Mouse (Mus musculus): ENCODE data around the gene Olfr969. TPM values are rescaled to one million over a fixed set of nuclear protein-coding genes. Genes with fewer than 3 reads are reported as not detected.
"Not testable (repeated sequence)": the region's sequence is repeated elsewhere in the genome, so short reads cannot be mapped to it uniquely, and the experiment has no call there.

Olfr969 gene
- polyA plus RNA-seq (2012; rRNA removed) = not detected in 2 replicates

DNA sequence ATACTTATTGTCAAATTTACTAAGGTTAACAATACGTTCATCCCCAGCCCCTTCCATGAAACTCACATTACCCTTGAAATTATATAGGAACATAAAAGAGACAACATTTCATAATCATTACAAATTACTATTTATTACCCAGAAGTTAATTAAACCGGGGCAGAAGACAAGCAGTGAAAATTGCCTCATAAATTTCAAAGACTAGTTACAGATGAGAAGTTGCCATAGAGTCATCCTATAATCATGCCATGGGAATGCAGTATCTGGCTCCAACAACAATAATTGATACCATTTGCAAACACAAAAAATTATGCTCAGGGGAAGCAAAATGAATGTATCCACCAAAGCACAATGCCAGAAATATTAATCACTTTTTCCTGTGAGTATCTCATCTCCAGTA is at the start of gene Olfr969:
Olfr969 (plus strand) TSS at position 388 of the 400 bp plus-strand sequence.
- TF ChIP-seq POLR2A (IDR thresholded peaks at IDR 0.05; ENCODE audit: extremely low read depth, insufficient read depth, low read length) (no peak), CTCF (IDR thresholded peaks at IDR 0.05; ENCODE audit: extremely low read depth, insufficient read depth, low read length) (no peak)
- Histone ChIP-seq H3K4me3 (ENCODE audit: insufficient read depth, low read length) (no peak within 1 kb of the TSS), H3K4me1 (ENCODE audit: control insufficient read depth, insufficient read depth, low read length) (no peaks in the 10 kb centered on the region), H3K27ac (ENCODE audit: insufficient read depth, low read length) (no peak within 1 kb of the TSS)

DNA sequence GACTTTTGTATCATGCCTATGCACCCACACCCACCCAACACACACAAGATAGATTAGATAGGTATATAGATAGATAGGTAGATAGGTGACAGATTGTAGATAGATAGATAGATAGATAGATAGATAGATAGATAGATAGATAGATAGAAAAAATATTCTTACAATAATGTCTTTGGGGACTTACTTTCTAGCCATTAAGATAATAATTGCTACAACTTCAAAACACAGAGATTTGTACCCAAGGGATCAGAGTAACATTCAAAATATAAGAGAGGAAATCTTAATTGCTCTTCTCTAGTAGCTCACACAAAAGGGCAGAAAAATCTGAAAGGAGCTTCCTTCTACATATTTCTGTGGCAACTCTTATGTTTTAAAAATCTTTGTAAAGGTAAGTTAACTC is 44.8 kb upstream of the Olfr969 start, which contains the start of gene Olfr967:
Olfr967 (plus strand) TSS at position 301 of the 400 bp plus-strand sequence.
- no peak for TF ChIP-seq CTCF (IDR thresholded peaks at IDR 0.05; ENCODE audit: extremely low read depth, insufficient read depth, low read length)
- TF ChIP-seq POLR2A (IDR thresholded peaks at IDR 0.05; ENCODE audit: extremely low read depth, insufficient read depth, low read length) = no peak
- no peak within 1 kb of the TSS for H3K4me3 ChIP-seq (ENCODE audit: insufficient read depth, low read length)

DNA sequence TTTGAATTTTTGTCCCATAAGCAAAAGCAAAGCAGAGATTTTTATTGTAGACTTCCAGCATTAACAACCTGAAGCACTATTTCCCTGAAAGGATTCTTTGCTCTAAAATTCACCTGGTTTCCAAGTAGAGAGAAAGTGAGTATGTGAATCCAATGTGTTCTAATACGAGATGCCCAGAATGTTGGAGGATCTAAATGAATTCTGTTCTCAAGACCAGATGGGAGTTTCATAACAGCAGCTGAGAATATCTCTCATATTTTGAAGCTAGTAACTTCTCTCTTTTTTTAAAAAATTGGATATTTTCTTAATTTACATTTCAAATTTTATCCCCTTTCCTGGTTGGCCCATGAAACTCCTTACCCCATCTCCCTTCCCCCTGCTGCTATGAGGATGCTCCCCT is 44.3 kb upstream of the Olfr969 start:
- 0 out of 2 replicates have a peak overlapping the region, but pooled peaks have one; percentile 77 for H3K27ac ChIP-seq (ENCODE audit: insufficient read depth, low read length)
- H3K4me1 ChIP-seq (ENCODE audit: control insufficient read depth, insufficient read depth, low read length) = no peaks in the 10 kb centered on the region
- no peak for TF ChIP-seq CTCF (IDR thresholded peaks at IDR 0.05; ENCODE audit: extremely low read depth, insufficient read depth, low read length)
- TF ChIP-seq POLR2A (IDR thresholded peaks at IDR 0.05; ENCODE audit: extremely low read depth, insufficient read depth, low read length) = no peak
- no peak overlapping the region for H3K4me3 ChIP-seq (ENCODE audit: insufficient read depth, low read length)

More for the DNA sequence above, 44.8 kb upstream of the Olfr969 start, which contains the start of gene Olfr967:
- Histone ChIP-seq H3K4me1 (ENCODE audit: control insufficient read depth, insufficient read depth, low read length) (no peaks in the 10 kb centered on the region), H3K27ac (ENCODE audit: insufficient read depth, low read length) (peak within 1 kb of the TSS; percentile 77; the same call in 1 of the 2 replicates)

DNA sequence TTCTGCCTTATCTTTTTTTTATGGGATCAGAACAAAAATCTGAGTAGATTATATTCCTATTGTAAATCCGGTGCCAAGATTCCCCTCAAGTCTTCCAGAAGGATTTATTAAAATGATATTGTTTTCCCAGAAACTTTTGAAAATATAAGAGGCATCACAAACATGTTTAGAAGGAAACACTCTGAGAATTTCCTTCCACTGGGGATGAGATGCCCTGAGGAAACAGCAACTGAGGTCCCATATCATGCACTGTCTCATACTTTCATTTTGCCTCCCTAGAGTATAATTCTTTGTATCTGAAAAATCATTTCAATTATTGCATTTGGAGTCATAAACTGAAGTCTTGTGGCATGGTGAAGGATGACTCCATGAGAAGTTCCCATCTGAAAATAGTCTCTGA is 7.6 kb upstream of the Olfr969 start, which contains the start of gene Olfr968:
Olfr968 (minus strand) TSS at position 101 of the 400 bp plus-strand sequence.
- TF ChIP-seq POLR2A (IDR thresholded peaks at IDR 0.05; ENCODE audit: extremely low read depth, insufficient read depth, low read length) (no peak), CTCF (IDR thresholded peaks at IDR 0.05; ENCODE audit: extremely low read depth, insufficient read depth, low read length) (no peak)
- H3K4me3 ChIP-seq (ENCODE audit: insufficient read depth, low read length) = no peak within 1 kb of the TSS
- no peaks in the 10 kb centered on the region for H3K4me1 ChIP-seq (ENCODE audit: control insufficient read depth, insufficient read depth, low read length)
- H3K27ac ChIP-seq (ENCODE audit: insufficient read depth, low read length) = no peak within 1 kb of the TSS

DNA sequence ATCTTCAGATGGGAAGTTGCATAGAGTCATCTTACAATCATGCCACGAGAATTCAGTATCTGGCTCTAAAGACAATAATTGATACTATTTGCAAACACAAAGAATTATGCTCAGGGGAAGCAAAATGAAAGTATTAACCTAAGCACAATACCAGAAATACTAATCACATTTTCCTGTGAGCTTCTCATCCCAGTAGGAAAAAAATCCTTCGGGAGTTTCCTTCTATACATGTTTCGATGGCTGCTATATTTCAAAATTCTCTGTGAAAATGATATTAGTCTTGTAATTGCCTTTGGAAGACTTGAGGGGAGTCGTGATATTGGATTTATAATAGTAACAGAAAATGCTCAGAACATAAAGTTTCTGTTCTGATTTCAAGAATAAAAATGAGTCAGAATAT is 17.8 kb downstream of the Olfr969 start, which contains the start of gene Olfr970:
Olfr970 (plus strand) TSS at position 301 of the 400 bp plus-strand sequence.
- no peaks in the 10 kb centered on the region for H3K4me1 ChIP-seq (ENCODE audit: control insufficient read depth, insufficient read depth, low read length)
- TF ChIP-seq POLR2A (IDR thresholded peaks at IDR 0.05; ENCODE audit: extremely low read depth, insufficient read depth, low read length) (no peak), CTCF (IDR thresholded peaks at IDR 0.05; ENCODE audit: extremely low read depth, insufficient read depth, low read length) (no peak)

DNA sequence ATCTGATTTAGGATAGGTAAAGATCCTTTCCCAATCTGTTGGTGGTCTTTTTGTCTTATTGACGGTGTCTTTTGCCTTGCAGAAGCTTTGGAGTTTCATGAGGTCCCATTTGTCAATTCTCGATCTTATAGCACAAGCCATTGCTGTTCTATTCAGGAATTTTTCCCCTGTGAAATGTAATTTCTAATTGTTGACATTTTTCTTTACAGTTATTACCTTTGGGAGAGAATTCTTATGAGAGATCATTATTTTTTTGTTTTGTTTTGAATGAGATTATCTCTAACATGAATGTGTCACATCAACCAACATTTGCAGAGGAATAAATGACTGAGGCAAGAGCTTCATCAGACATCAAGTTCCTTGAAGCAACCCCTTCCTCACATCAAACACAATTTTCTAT is 45.8 kb downstream of the Olfr969 start, which contains the start of gene Olfr971:
Olfr971 (plus strand) TSS at position 301 of the 400 bp plus-strand sequence.
- not testable (repeated sequence) for H3K4me3 ChIP-seq (ENCODE audit: insufficient read depth, low read length); H3K4me1 ChIP-seq (ENCODE audit: control insufficient read depth, insufficient read depth, low read length); H3K27ac ChIP-seq (ENCODE audit: insufficient read depth, low read length)

More for the DNA sequence above, 17.8 kb downstream of the Olfr969 start, which contains the start of gene Olfr970:
- H3K4me3 ChIP-seq (ENCODE audit: insufficient read depth, low read length) = no peak within 1 kb of the TSS
- no peak within 1 kb of the TSS for H3K27ac ChIP-seq (ENCODE audit: insufficient read depth, low read length)

Other genes starting within 250 kb of the Olfr969 start
- not detected in 2 replicates for gene Olfr958, start 236.9 kb upstream of the Olfr969 start, polyA plus RNA-seq (2012; rRNA removed)
- not detected in 2 replicates for gene Olfr959, start 215.4 kb upstream of the Olfr969 start, polyA plus RNA-seq (2012; rRNA removed)
- 1.7 and 2.0 TPM in 2 replicates for gene AW551984, start 186.5 kb upstream of the Olfr969 start, polyA plus RNA-seq (2012; rRNA removed)
- gene Olfr148, start 180.3 kb upstream of the Olfr969 start, polyA plus RNA-seq (2012; rRNA removed) = not detected in 2 replicates
- not detected in 2 replicates for gene Olfr960, start 169.6 kb upstream of the Olfr969 start, polyA plus RNA-seq (2012; rRNA removed)
- not detected in 2 replicates for gene Olfr961, start 145.9 kb upstream of the Olfr969 start, polyA plus RNA-seq (2012; rRNA removed)
- gene Olfr963, start 123.7 kb upstream of the Olfr969 start, polyA plus RNA-seq (2012; rRNA removed) = not detected in 2 replicates
- gene Olfr149, start 83.8 kb upstream of the Olfr969 start, polyA plus RNA-seq (2012; rRNA removed) = not detected in 2 replicates
- gene Olfr965, start 79.6 kb upstream of the Olfr969 start, polyA plus RNA-seq (2012; rRNA removed) = not detected in 2 replicates
- not detected in 2 replicates for gene Olfr150, start 60.0 kb upstream of the Olfr969 start, polyA plus RNA-seq (2012; rRNA removed)
- not detected in 2 replicates for gene Olfr967, start 44.7 kb upstream of the Olfr969 start, polyA plus RNA-seq (2012; rRNA removed)
- gene Olfr968, start 7.7 kb upstream of the Olfr969 start, polyA plus RNA-seq (2012; rRNA removed) = not detected in 2 replicates
- gene Olfr970, start 17.9 kb downstream of the Olfr969 start, polyA plus RNA-seq (2012; rRNA removed) = not detected in 2 replicates
- gene Olfr971, start 45.9 kb downstream of the Olfr969 start, polyA plus RNA-seq (2012; rRNA removed) = not detected in 2 replicates
- not detected in 2 replicates for gene Olfr972, start 75.5 kb downstream of the Olfr969 start, polyA plus RNA-seq (2012; rRNA removed)
- not detected in 2 replicates for gene Olfr229, start 116.4 kb downstream of the Olfr969 start, polyA plus RNA-seq (2012; rRNA removed)
- gene Olfr974, start 146.6 kb downstream of the Olfr969 start, polyA plus RNA-seq (2012; rRNA removed) = not detected in 2 replicates
- gene Olfr975, start 161.1 kb downstream of the Olfr969 start, polyA plus RNA-seq (2012; rRNA removed) = not detected in 2 replicates
- not detected in 2 replicates for gene Olfr976, start 170.2 kb downstream of the Olfr969 start, polyA plus RNA-seq (2012; rRNA removed)
- gene Olfr978, start 201.2 kb downstream of the Olfr969 start, polyA plus RNA-seq (2012; rRNA removed) = not detected in 2 replicates
- gene Olfr979, start 212.5 kb downstream of the Olfr969 start, polyA plus RNA-seq (2012; rRNA removed) = not detected in 2 replicates
- not detected in 2 replicates for gene Olfr980, start 218.6 kb downstream of the Olfr969 start, polyA plus RNA-seq (2012; rRNA removed)
- not detected in 2 replicates for gene Olfr981, start 230.5 kb downstream of the Olfr969 start, polyA plus RNA-seq (2012; rRNA removed)

Data from cortical plate, adult 2 months (tissue).